Mouse (Mus musculus): Measurements from ENCODE around the gene Tnfrsf1a.

Gene Tnfrsf1a

GRCm38 (mm10) chr6:125379781-125380180, 30.6 kb downstream of the Tnfrsf1a start:
- ATAC-seq (ENCODE audit: insufficient number of reproducible peaks, low FRiP score, low TSS enrichment), result no peak

- ATAC-seq (ENCODE audit: insufficient number of reproducible peaks, low FRiP score, low TSS enrichment), result no peak
Observed at GRCm38 (mm10) chr6:125380372-125381360, 31.5 kb downstream of the Tnfrsf1a start, which contains the start of gene Plekhg6. Gene Plekhg6 (minus strand): TSS chr6:125380793.

GRCm38 (mm10) chr6:125382024-125382423, 32.9 kb downstream of the Tnfrsf1a start:
- no peak for ATAC-seq (ENCODE audit: insufficient number of reproducible peaks, low FRiP score, low TSS enrichment)

GRCm38 (mm10) chr6:125385066-125385974, 36.2 kb downstream of the Tnfrsf1a start:
- ATAC-seq (ENCODE audit: insufficient number of reproducible peaks, low FRiP score, low TSS enrichment), result no peak

- ATAC-seq (ENCODE audit: insufficient number of reproducible peaks, low FRiP score, low TSS enrichment), result no peak
Observed at GRCm38 (mm10) chr6:125386080-125386479, 36.9 kb downstream of the Tnfrsf1a start.

GRCm38 (mm10) chr6:125389853-125390252, 40.7 kb downstream of the Tnfrsf1a start:
- no peak for ATAC-seq (ENCODE audit: insufficient number of reproducible peaks, low FRiP score, low TSS enrichment)

GRCm38 (mm10) chr6:125405461-125406382, 56.6 kb downstream of the Tnfrsf1a start:
- no peak for ATAC-seq (ENCODE audit: insufficient number of reproducible peaks, low FRiP score, low TSS enrichment)

- no peak for ATAC-seq (ENCODE audit: insufficient number of reproducible peaks, low FRiP score, low TSS enrichment)
Observed at GRCm38 (mm10) chr6:125407224-125407623, 58.1 kb downstream of the Tnfrsf1a start.

GRCm38 (mm10) chr6:125407657-125408056, 58.5 kb downstream of the Tnfrsf1a start:
- ATAC-seq (ENCODE audit: insufficient number of reproducible peaks, low FRiP score, low TSS enrichment), result no peak

- no peak for ATAC-seq (ENCODE audit: insufficient number of reproducible peaks, low FRiP score, low TSS enrichment)
Observed at GRCm38 (mm10) chr6:125410551-125410950, 61.4 kb downstream of the Tnfrsf1a start.

GRCm38 (mm10) chr6:125410995-125411547, 61.9 kb downstream of the Tnfrsf1a start:
- no peak for ATAC-seq (ENCODE audit: insufficient number of reproducible peaks, low FRiP score, low TSS enrichment)

GRCm38 (mm10) chr6:125411661-125412060, 62.5 kb downstream of the Tnfrsf1a start:
- ATAC-seq (ENCODE audit: insufficient number of reproducible peaks, low FRiP score, low TSS enrichment), result no peak

All from cerebellum, adult (tissue).